ENCODE assay signal across 7 mouse cellular contexts in genomic region chr13:117025226-117026067, GRCm38 (mm10). TPM values are rescaled to one million over a fixed set of nuclear protein-coding genes. Genes with fewer than 3 reads are reported as not detected.
A peak's percentile ranks its signal among the peaks of the same experiment; 100 is the strongest.
DNase-seq lines count a peak whose midpoint lies in the region; ATAC-seq lines count a peak whose summit lies in the region.

TSS of gene Parp8 (minus strand) at chr13:117025537.

- peak; percentile 11 for ATAC-seq in inflammation-experienced regulatory T-cells, adult 6 months
- 0 out of 2 replicates have a peak, but pooled peaks have one; percentile 2 for ATAC-seq in megakaryocyte-erythroid progenitor cell, adult 5-6 weeks (replicated peaks; ENCODE audit: low FRiP score, low TSS enrichment, poor library complexity, severe bottlenecking)

- intact Hi-C loops in left cerebral cortex, postnatal 25 days (cut with DNase I) = loop anchor here (2.0 kb wide), 1 partner anchor 51 kb away; no protein-coding TSS in a partner anchor

- peak; percentile 37 for DNase-seq in adrenal gland, adult 8-10 months
- peak; percentile 63 for DNase-seq in embryo, embryonic 11.5 days (ENCODE audit: low read depth, low spot score)
- DNase-seq in gastrocnemius, postnatal 25 days = peak; percentile 50
- peak; percentile 70 to 88 for DNase-seq in left cerebral cortex, postnatal 25 days (ENCODE audit: low spot score in 2 of 2)
- DNase-seq in right cerebral cortex, postnatal 25 days = peak; percentile 78

RNA-seq across cellular contexts. Expression of gene Parp8, which starts in this region (rescaled TPM):
- total RNA-seq in adrenal gland, adult 8-10 months (2022) = 10 to 100 TPM in 3 of 4 experiments, 1 to 10 TPM in 1; 9.7 to 23.7 (median 16.7) TPM
- total RNA-seq in gastrocnemius, postnatal 25 days (2021) = 10 to 100 TPM; 11.1 to 14.9 TPM
- 10 to 100 TPM; 12.0 to 28.7 (median 23.7) TPM for polyA plus RNA-seq in inflammation-experienced regulatory T-cells, adult 6 months (2017; shearing (Covaris generic))
- 10 to 100 TPM; 21.6 to 21.9 TPM for total RNA-seq in left cerebral cortex, postnatal 25 days (2021)
- total RNA-seq in megakaryocyte-erythroid progenitor cell, adult 5-6 weeks (2014; fragmentation: Nextera tagmentation) = 8.5 and 10.3 TPM in 2 replicates
- total RNA-seq in megakaryocyte-erythroid progenitor cell, adult 5-6 weeks (2017) = 8.7 and 9.2 TPM in 2 replicates

Comparison
In these comparisons a context has a peak if more than half of its experiments do, and no peak if none do; other contexts are left out.
1. Peak in every context shown above with its lines: DNase-seq and ATAC-seq.